Mouse (Mus musculus) intestine, postnatal 0 days (tissue): ENCODE results near the gene Anks1. TPM values are rescaled to one million over a fixed set of nuclear protein-coding genes. Genes with fewer than 3 reads are reported as not detected.

Experiments
- ATAC-seq: fragments of 200-750 bp; cut with Nextera tagmentation; 2 replicates; pipeline ENCODE4 v1.8.0; 2017; ENCODE audit warnings: mild to moderate bottlenecking, moderate TSS enrichment, moderate library complexity
- H3K27ac ChIP-seq: fragments of 300-500 bp; sonication (generic); 2 replicates; pipeline ENCODE4 v1.5.1; 2014; ENCODE audit warnings: mild to moderate bottlenecking, low read depth, low read length, moderate library complexity
- H3K27me3 ChIP-seq: fragments of 300-500 bp; sonication (generic); replicated peaks from 2 replicates; pipeline ENCODE4 v1.6.1; 2014; ENCODE audit warnings: low read length, mixed read lengths; ENCODE audit not compliant: control insufficient read depth, insufficient read depth
- H3K36me3 ChIP-seq: fragments of 300-500 bp; sonication (generic); 2 replicates; pipeline ENCODE4 v1.6.1; 2014; ENCODE audit warnings: mild to moderate bottlenecking, moderate library complexity; ENCODE audit not compliant: control insufficient read depth, insufficient read depth
- H3K4me1 ChIP-seq: fragments of 300-500 bp; sonication (generic); replicated peaks from 2 replicates; pipeline ENCODE4 v1.6.1; 2014; ENCODE audit warnings: antibody characterized with exemption, low read length, mixed read lengths; ENCODE audit not compliant: control insufficient read depth, insufficient read depth
- H3K4me2 ChIP-seq: fragments of 300-500 bp; sonication (generic); replicated peaks from 2 replicates; pipeline ENCODE4 v1.6.1; 2014; ENCODE audit warnings: low read depth, mild to moderate bottlenecking, moderate library complexity
- H3K4me3 ChIP-seq: fragments of 300-500 bp; sonication (generic); 2 replicates; pipeline ENCODE4 v1.5.1; 2014; ENCODE audit warnings: low read depth, low read length
- H3K9ac ChIP-seq: fragments of 300-500 bp; sonication (generic); 2 replicates; pipeline ENCODE4 v1.6.1; 2014; ENCODE audit warnings: mild to moderate bottlenecking, low read depth, low read length
- H3K9me3 ChIP-seq: fragments of 300-500 bp; sonication (generic); 2 replicates; pipeline ENCODE4 v1.6.1; 2016; ENCODE audit warnings: mixed run types; ENCODE audit not compliant: control insufficient read depth
- CTCF ChIP-seq: sonication (generic); IDR thresholded peaks from 2 replicates; pipeline ENCODE4 v1.5.1; 2016; ENCODE audit warnings: low read depth, mild to moderate bottlenecking, control low read depth, antibody characterized with exemption, moderate library complexity
- WGBS: fragments of 180-500 bp; shearing (Covaris S2); extraction: QIAGEN DNeasy Blood & Tissue Kit; methylation state at CpG from one replicate; pipeline ENCODE4 v1.1.7; 2014; 5-methylcytosine and 5-hydroxymethylcytosine counted together
- polyA plus RNA-seq: library from polyadenylated mRNA; unstranded; fragments of >200 nt; fragmentation: Nextera tagmentation; extraction: Ambion mirVana; gene quantifications from 2 replicates; pipeline ENCODE4 v1.2.1, GENCODE M21; 2015

Gene Anks1
- polyA plus RNA-seq, 1 experiment from 2014 or later = 10.0 TPM

DNA sequence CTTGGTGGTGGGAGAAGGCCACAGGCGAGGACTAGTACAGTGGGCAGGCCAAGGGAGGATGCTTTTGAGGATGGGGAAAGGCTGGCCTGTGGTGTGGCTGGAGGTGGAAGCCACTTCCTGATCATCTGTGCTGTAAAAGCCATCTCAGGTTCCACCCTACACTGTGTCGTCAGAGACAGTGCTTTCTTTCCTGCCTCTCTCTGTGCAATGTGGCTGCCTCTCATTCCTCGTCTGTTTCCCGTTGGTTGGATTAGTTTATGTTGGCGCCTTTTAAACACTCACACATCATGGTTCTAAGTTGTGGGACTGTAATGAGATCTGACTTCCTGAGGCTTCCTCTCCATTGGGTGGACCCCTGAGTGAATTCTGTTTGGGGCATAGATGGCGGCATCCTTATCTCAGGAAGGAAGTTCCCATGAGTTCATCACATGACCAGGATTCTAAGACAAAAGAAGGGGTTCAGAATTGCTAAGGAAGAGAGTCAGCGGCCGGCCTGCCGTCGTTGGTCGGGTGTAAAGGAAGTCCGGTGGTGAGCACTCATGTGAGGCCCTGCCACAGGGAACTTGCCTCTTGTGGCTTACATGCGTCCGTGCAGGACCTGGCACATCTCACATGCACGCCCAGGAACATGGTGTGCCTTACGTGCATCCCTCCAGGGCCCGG, 106.1 kb downstream of the Anks1 start:
- Histone ChIP-seq H3K4me3 (no peak overlapping the region), H3K4me2 (no peak overlapping the region), H3K9ac (no peak overlapping the region), H3K27ac (peak overlapping the region; percentile 0; the same call in 1 of the 2 replicates), H3K27me3 (no peaks in the 10 kb centered on the region), H3K36me3 (peaks cover 14% of the 10 kb centered on the region; the same call in 1 of the 2 replicates), H3K9me3 (no peaks in the 10 kb centered on the region), H3K4me1 (peaks cover 8% of the 10 kb centered on the region; the same call in 1 of the 2 replicates)
- 61% methylated on average over 17 of the region's 17 CpGs for WGBS
- TF ChIP-seq CTCF = no peak
- no peak for ATAC-seq

- peak overlapping the region; percentile 63; the same call in 1 of the 2 replicates for H3K27ac ChIP-seq
- H3K9ac ChIP-seq = no peak overlapping the region; the same call in 1 of the 2 replicates
- H3K4me3 ChIP-seq = no peak overlapping the region
- ATAC-seq = no peak
- H3K9me3 ChIP-seq = no peaks in the 10 kb centered on the region
- WGBS = 54% methylated on average over 8 of the region's 8 CpGs
- no peaks in the 10 kb centered on the region for H3K27me3 ChIP-seq
- peaks cover 17% of the 10 kb centered on the region; the same call in 1 of the 2 replicates for H3K36me3 ChIP-seq
- no peak for TF ChIP-seq CTCF
- peaks cover 8% of the 10 kb centered on the region; the same call in 1 of the 2 replicates for H3K4me1 ChIP-seq
- no peak overlapping the region for H3K4me2 ChIP-seq
These were observed 107.1 kb downstream of the Anks1 start for GRCm38 (mm10) chr17:28016056-28016797.

DNA sequence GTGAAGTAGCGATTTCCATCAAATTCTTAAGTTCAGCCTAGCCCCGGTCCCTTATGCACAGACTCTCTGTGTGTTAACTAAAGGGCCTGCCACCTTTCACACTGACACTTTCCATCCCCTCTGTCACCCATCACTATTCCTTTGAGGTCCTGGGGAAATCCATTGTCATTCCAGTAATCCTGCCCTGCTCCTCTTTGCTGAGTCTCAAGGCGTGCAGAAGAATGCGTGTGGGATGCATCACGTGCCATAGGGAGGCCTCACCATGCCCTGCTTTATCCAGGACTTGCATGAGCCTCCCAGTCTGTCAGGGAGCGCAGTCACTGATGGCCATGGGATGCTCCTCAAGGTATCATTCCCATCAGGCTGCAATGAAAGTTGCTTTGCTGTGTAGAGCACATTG, 109.2 kb downstream of the Anks1 start:
- Histone ChIP-seq H3K27ac (no peak overlapping the region), H3K4me3 (no peak overlapping the region), H3K36me3 (peaks cover 4% of the 10 kb centered on the region; the same call in 1 of the 2 replicates), H3K9me3 (no peaks in the 10 kb centered on the region), H3K4me1 (peaks cover 7% of the 10 kb centered on the region; the same call in 1 of the 2 replicates), H3K9ac (no peak overlapping the region), H3K4me2 (no peak overlapping the region), H3K27me3 (no peaks in the 10 kb centered on the region)
- WGBS = 80% methylated on average over 6 of the region's 6 CpGs
- TF ChIP-seq CTCF = no peak
- ATAC-seq = no peak

- no peak overlapping the region for H3K4me3 ChIP-seq
- TF ChIP-seq CTCF = no peak
- 60% methylated on average over 11 of the region's 11 CpGs for WGBS
- H3K9ac ChIP-seq = no peak overlapping the region
- no peak for ATAC-seq
- peaks cover 4% of the 10 kb centered on the region; the same call in 1 of the 2 replicates for H3K4me1 ChIP-seq
- H3K4me2 ChIP-seq = no peak overlapping the region
- no peak overlapping the region for H3K27ac ChIP-seq
- H3K9me3 ChIP-seq = no peaks in the 10 kb centered on the region
- H3K36me3 ChIP-seq = peaks cover 4% of the 10 kb centered on the region; the same call in 1 of the 2 replicates
- no peaks in the 10 kb centered on the region for H3K27me3 ChIP-seq
These were observed 109.7 kb downstream of the Anks1 start for GRCm38 (mm10) chr17:28018776-28019175.

DNA sequence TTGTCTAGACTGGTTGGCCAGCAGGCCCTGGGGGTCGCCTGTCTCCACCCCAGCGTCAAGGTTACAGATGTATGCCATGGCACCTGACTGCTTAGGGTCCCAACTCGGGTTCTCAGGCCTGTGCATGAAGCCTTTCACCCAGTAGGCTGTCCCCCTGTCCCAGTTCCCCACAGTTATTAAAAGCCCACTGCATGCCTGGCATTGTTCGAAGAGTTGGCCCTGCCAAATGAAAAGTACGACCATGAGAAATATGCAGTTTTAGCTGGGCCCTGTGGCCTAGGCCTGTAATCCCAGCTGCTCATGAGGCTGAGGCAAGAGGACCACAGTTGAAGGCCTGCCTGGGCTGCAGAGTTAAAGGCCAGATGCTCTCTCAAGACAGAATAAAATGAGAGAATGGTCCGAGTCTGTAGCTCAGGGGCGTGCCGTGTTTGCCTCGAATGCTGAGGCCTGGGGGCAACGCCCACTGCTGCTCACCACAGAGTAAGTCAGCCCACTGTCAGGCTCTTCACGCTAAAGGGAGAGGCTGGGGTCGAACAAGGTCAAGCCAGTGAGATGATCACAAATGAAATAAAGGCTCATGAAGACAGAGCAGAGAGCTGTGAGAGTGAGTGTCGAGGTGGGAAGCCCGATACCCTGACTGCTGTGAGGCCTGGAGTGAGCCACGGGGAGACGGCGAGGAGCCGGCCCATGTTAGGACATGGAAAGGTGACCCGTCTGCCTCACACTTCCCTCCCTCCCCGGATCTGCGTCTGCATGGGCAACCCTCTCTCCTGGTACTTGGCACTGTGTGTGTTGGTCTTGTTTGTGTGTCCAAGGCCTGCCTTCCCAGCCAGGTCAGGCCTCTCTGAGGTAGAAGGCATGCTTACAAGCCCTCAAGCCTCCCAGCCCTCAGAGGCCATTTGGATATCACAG, 110.9 kb downstream of the Anks1 start:
- no peaks in the 10 kb centered on the region for H3K9me3 ChIP-seq
- H3K9ac ChIP-seq = no peak overlapping the region
- no peak for TF ChIP-seq CTCF
- H3K4me2 ChIP-seq = no peak overlapping the region
- H3K36me3 ChIP-seq = peaks cover 4% of the 10 kb centered on the region; the same call in 1 of the 2 replicates
- no peak for ATAC-seq
- H3K27ac ChIP-seq = no peak overlapping the region
- peaks cover 5% of the 10 kb centered on the region for H3K4me1 ChIP-seq
- no peaks in the 10 kb centered on the region for H3K27me3 ChIP-seq
- WGBS = 75% methylated on average over 21 of the region's 21 CpGs
- no peak overlapping the region for H3K4me3 ChIP-seq
